Mouse (Mus musculus) cerebral cortex, adult 2 months (tissue): Measurements from ENCODE around the gene Trnp1.

ENCODE experiments used
- whole genome bisulfite sequencing: fragments of 180-500 bp; shearing (Covaris S2); methylation state at CpG from one replicate; pipeline ENCODE4 v1.1.7; 2018; 5-methylcytosine and 5-hydroxymethylcytosine counted together

Trnp1 gene

GRCm38 (mm10) chr4:133460796-133461325, 37.5 kb downstream of the Trnp1 start:
- 65% methylated on average over 5 of the region's 5 CpGs for WGBS

GRCm38 (mm10) chr4:133460006-133460405, 38.3 kb downstream of the Trnp1 start:
- WGBS = 66% methylated on average over 1 of the region's 1 CpGs

GRCm38 (mm10) chr4:133458044-133458443, 40.3 kb downstream of the Trnp1 start:
- 83% methylated on average over 3 of the region's 3 CpGs for WGBS

- WGBS = 81% methylated on average over 7 of the region's 7 CpGs
Measured at GRCm38 (mm10) chr4:133452433-133452832, 45.9 kb downstream of the Trnp1 start.

- WGBS = 3% methylated on average over 10 of the region's 10 CpGs
Measured at GRCm38 (mm10) chr4:133451536-133451935, 46.8 kb downstream of the Trnp1 start.

GRCm38 (mm10) chr4:133449726-133450125, 48.6 kb downstream of the Trnp1 start:
- WGBS = 18% methylated on average over 13 of the region's 13 CpGs

GRCm38 (mm10) chr4:133448708-133449388, 49.5 kb downstream of the Trnp1 start:
- 84% methylated on average over 8 of the region's 8 CpGs for WGBS

GRCm38 (mm10) chr4:133447967-133448366, 50.4 kb downstream of the Trnp1 start:
- WGBS = 85% methylated on average over 11 of the region's 11 CpGs

- 74% methylated on average over 5 of the region's 5 CpGs for WGBS
Measured at GRCm38 (mm10) chr4:133447366-133447765, 51.0 kb downstream of the Trnp1 start.

- 96% methylated on average over 5 of the region's 5 CpGs for WGBS
Measured at GRCm38 (mm10) chr4:133445727-133446126, 52.6 kb downstream of the Trnp1 start.

GRCm38 (mm10) chr4:133443085-133443484, 55.3 kb downstream of the Trnp1 start:
- 62% methylated on average over 5 of the region's 5 CpGs for WGBS

- WGBS = 83% methylated on average over 3 of the region's 3 CpGs
Measured at GRCm38 (mm10) chr4:133442194-133442593, 56.2 kb downstream of the Trnp1 start.
